Mouse (Mus musculus) small intestine, adult 2 months (tissue): ENCODE data around the gene Cd7.

Source experiments
- CTCF ChIP-seq: fragments of 200-500 bp; IDR thresholded peaks from 2 replicates; pipeline ENCODE4 v1.5.1; 2012; ENCODE audit warnings: low read depth, mild to moderate bottlenecking, control low read depth, inconsistent platforms, low read length, moderate library complexity, mixed read lengths; ENCODE audit not compliant: insufficient replicate concordance, insufficient read length; ENCODE audit errors: extremely low read depth
- POLR2A ChIP-seq: fragments of 200-500 bp; IDR thresholded peaks from 2 replicates; pipeline ENCODE4 v1.6.1; 2012; ENCODE audit warnings: low read depth, mild to moderate bottlenecking, control low read depth, inconsistent platforms, low read length, moderate library complexity

DNA sequence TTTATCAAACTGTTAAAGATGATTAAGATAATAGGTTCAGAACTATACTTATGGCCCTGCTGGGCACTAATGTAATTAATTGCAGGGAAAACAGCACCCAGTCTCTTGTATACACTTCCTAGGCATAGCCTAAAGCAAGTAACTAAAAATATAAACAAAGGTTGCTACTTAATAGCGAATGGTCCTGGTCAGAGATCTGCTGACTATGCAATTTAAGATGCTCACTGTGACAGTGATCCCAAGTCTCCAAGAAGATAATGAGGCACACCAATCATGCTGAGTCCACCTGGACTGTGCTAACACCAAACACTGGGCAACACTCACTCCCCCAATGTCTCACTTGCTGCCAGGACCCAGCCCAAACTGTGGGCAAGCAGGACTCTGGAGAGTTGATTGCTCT lies 10.6 kb upstream of the Cd7 start:
- TF ChIP-seq POLR2A: no peak
- TF ChIP-seq CTCF: no peak
